Mouse (Mus musculus) midbrain, embryonic 11.5 days (tissue): Measurements from ENCODE around the gene Ssc4d. TPM values are rescaled to one million over a fixed set of nuclear protein-coding genes. Genes with fewer than 3 reads are reported as not detected.

Experiments
- ATAC-seq: fragments of 200-750 bp; cut with Nextera tagmentation; 2 replicates; pipeline ENCODE4 v1.8.0; 2017; ENCODE audit warnings: moderate TSS enrichment, moderate library complexity; ENCODE audit not compliant: low FRiP score
- DNase-seq: peaks from one replicate; pipeline ENCODE4 v3.0.0; 2015; ENCODE audit warnings: low spot score; ENCODE audit errors: missing footprints
- H3K27ac ChIP-seq: fragments of 300-500 bp; sonication (generic); 2 replicates; pipeline ENCODE4 v1.5.1; 2014; ENCODE audit warnings: low read depth, low read length
- H3K27me3 ChIP-seq: fragments of 300-500 bp; sonication (generic); 2 replicates; pipeline ENCODE4 v1.6.1; 2014; ENCODE audit warnings: mild to moderate bottlenecking, low read length, moderate library complexity, mixed read lengths; ENCODE audit not compliant: control insufficient read depth, insufficient read depth
- H3K36me3 ChIP-seq: fragments of 300-500 bp; sonication (generic); 2 replicates; pipeline ENCODE4 v1.6.1; 2014; ENCODE audit warnings: mild to moderate bottlenecking, low read length, moderate library complexity, mixed read lengths; ENCODE audit not compliant: control insufficient read depth, insufficient read depth
- H3K4me1 ChIP-seq: fragments of 300-500 bp; sonication (generic); 2 replicates; pipeline ENCODE4 v1.6.1; 2014; ENCODE audit warnings: low read length; ENCODE audit not compliant: control insufficient read depth, insufficient read depth
- H3K4me2 ChIP-seq: fragments of 300-500 bp; sonication (generic); 2 replicates; pipeline ENCODE4 v1.6.1; 2014; ENCODE audit warnings: mild to moderate bottlenecking, moderate library complexity
- H3K4me3 ChIP-seq: fragments of 300-500 bp; sonication (generic); 2 replicates; pipeline ENCODE4 v1.5.1; 2014; ENCODE audit warnings: low read depth, low read length
- H3K9ac ChIP-seq: fragments of 300-500 bp; sonication (generic); 2 replicates; pipeline ENCODE4 v1.6.1; 2014; ENCODE audit warnings: low read length
- H3K9me3 ChIP-seq: fragments of 300-500 bp; sonication (generic); 2 replicates; pipeline ENCODE4 v1.6.1; 2016; ENCODE audit warnings: low read length; ENCODE audit not compliant: control insufficient read depth
- WGBS: fragments of 180-500 bp; shearing (Covaris S2); extraction: QIAGEN DNeasy Blood & Tissue Kit; methylation state at CpG from one replicate; pipeline ENCODE4 v1.1.7; 2014; 5-methylcytosine and 5-hydroxymethylcytosine counted together
- polyA plus RNA-seq: library from polyadenylated mRNA; unstranded; fragments of >200 nt; fragmentation: Nextera tagmentation; extraction: Ambion mirVana; gene quantifications from 2 replicates; pipeline ENCODE4 v1.2.1, GENCODE M21; 2014

The Ssc4d gene
- polyA plus RNA-seq, 1 experiment from 2014 or later: 0.68 TPM

- WGBS: 93% methylated on average over 3 of the region's 3 CpGs
- no peak overlapping the region for H3K4me2 ChIP-seq
Observed at GRCm38 (mm10) chr5:135919902-135920301, 54.4 kb downstream of the Ssc4d start.

GRCm38 (mm10) chr5:135918593-135918992 lies 55.7 kb downstream of the Ssc4d start:
- H3K36me3 ChIP-seq: peaks cover 37% of the 10 kb centered on the region
- WGBS: 95% methylated on average over 5 of the region's 5 CpGs
- H3K4me1 ChIP-seq: no peaks in the 10 kb centered on the region
- no peak overlapping the region for H3K4me3 ChIP-seq
- ATAC-seq (no peak), DNase-seq (no peak)
- no peak overlapping the region for H3K9ac ChIP-seq
- no peak overlapping the region for H3K4me2 ChIP-seq
- H3K27ac ChIP-seq: no peak overlapping the region
- no peaks in the 10 kb centered on the region for H3K9me3 ChIP-seq
- H3K27me3 ChIP-seq: no peaks in the 10 kb centered on the region; the same call in 1 of the 2 replicates

More at GRCm38 (mm10) chr5:135919902-135920301, 54.4 kb downstream of the Ssc4d start:
- Histone ChIP-seq H3K9ac (no peak overlapping the region), H3K27me3 (no peaks in the 10 kb centered on the region; the same call in 1 of the 2 replicates), H3K9me3 (no peaks in the 10 kb centered on the region), H3K27ac (no peak overlapping the region), H3K36me3 (peaks cover 36% of the 10 kb centered on the region), H3K4me1 (no peaks in the 10 kb centered on the region), H3K4me3 (no peak overlapping the region)
- DNase-seq (no peak), ATAC-seq (no peak)

GRCm38 (mm10) chr5:135918059-135918437 lies 56.3 kb downstream of the Ssc4d start:
- Histone ChIP-seq H3K27me3 (no peaks in the 10 kb centered on the region; the same call in 1 of the 2 replicates), H3K9ac (no peak overlapping the region), H3K4me3 (no peak overlapping the region), H3K9me3 (no peaks in the 10 kb centered on the region), H3K27ac (no peak overlapping the region), H3K4me1 (no peaks in the 10 kb centered on the region), H3K36me3 (peaks cover 38% of the 10 kb centered on the region), H3K4me2 (no peak overlapping the region)
- 93% methylated on average over 5 of the region's 5 CpGs for WGBS
- DNase-seq (no peak), ATAC-seq (no peak)

- Histone ChIP-seq H3K9ac (no peak overlapping the region), H3K27me3 (no peaks in the 10 kb centered on the region; the same call in 1 of the 2 replicates), H3K4me3 (no peak overlapping the region), H3K27ac (no peak overlapping the region), H3K4me2 (no peak overlapping the region), H3K9me3 (no peaks in the 10 kb centered on the region), H3K4me1 (no peaks in the 10 kb centered on the region), H3K36me3 (peaks cover 36% of the 10 kb centered on the region)
- DNase-seq (peak; percentile 69), ATAC-seq (no peak)
- WGBS: 92% methylated on average over 8 of the region's 8 CpGs
Observed at GRCm38 (mm10) chr5:135917327-135918058, 56.8 kb downstream of the Ssc4d start.

- Histone ChIP-seq H3K36me3 (peaks cover 30% of the 10 kb centered on the region), H3K4me1 (no peaks in the 10 kb centered on the region)
- WGBS: 96% methylated on average over 3 of the region's 3 CpGs
Observed at GRCm38 (mm10) chr5:135916601-135917000, 57.7 kb downstream of the Ssc4d start.

GRCm38 (mm10) chr5:135916051-135916565 lies 58.2 kb downstream of the Ssc4d start:
- ATAC-seq (no peak), DNase-seq (peak; percentile 41)
- H3K9me3 ChIP-seq: no peaks in the 10 kb centered on the region
- no peak overlapping the region for H3K9ac ChIP-seq
- H3K36me3 ChIP-seq: peaks cover 35% of the 10 kb centered on the region
- no peak overlapping the region for H3K4me3 ChIP-seq
- H3K4me1 ChIP-seq: no peaks in the 10 kb centered on the region
- no peak overlapping the region for H3K27ac ChIP-seq
- H3K4me2 ChIP-seq: no peak overlapping the region
- whole genome bisulfite sequencing: 87% methylated on average over 6 of the region's 6 CpGs
- H3K27me3 ChIP-seq: no peaks in the 10 kb centered on the region; the same call in 1 of the 2 replicates

More at GRCm38 (mm10) chr5:135916601-135917000, 57.7 kb downstream of the Ssc4d start:
- H3K4me2 ChIP-seq: no peak overlapping the region
- no peak overlapping the region for H3K4me3 ChIP-seq
- no peaks in the 10 kb centered on the region; the same call in 1 of the 2 replicates for H3K27me3 ChIP-seq
- no peak overlapping the region for H3K27ac ChIP-seq
- ATAC-seq (no peak), DNase-seq (peak; percentile 64)
- H3K9ac ChIP-seq: no peak overlapping the region
- H3K9me3 ChIP-seq: no peaks in the 10 kb centered on the region

- H3K4me3 ChIP-seq: no peak overlapping the region
- no peak overlapping the region for H3K9ac ChIP-seq
- no peaks in the 10 kb centered on the region; the same call in 1 of the 2 replicates for H3K27me3 ChIP-seq
- ATAC-seq: no peak
- peaks cover 40% of the 10 kb centered on the region for H3K36me3 ChIP-seq
- WGBS: 96% methylated on average over 6 of the region's 6 CpGs
- no peak overlapping the region for H3K27ac ChIP-seq
- H3K4me1 ChIP-seq: no peaks in the 10 kb centered on the region
- H3K9me3 ChIP-seq: no peaks in the 10 kb centered on the region
- no peak for DNase-seq
- no peak overlapping the region for H3K4me2 ChIP-seq
Observed at GRCm38 (mm10) chr5:135914156-135914555, 60.2 kb downstream of the Ssc4d start.

- Histone ChIP-seq H3K4me1 (no peaks in the 10 kb centered on the region), H3K9ac (no peak overlapping the region), H3K36me3 (peaks cover 38% of the 10 kb centered on the region), H3K4me2 (no peak overlapping the region), H3K4me3 (no peak overlapping the region), H3K27ac (no peak overlapping the region), H3K27me3 (no peaks in the 10 kb centered on the region), H3K9me3 (no peaks in the 10 kb centered on the region)
- ATAC-seq (no peak), DNase-seq (no peak)
- WGBS: 85% methylated on average over 5 of the region's 5 CpGs
Observed at GRCm38 (mm10) chr5:135913201-135913600, 61.1 kb downstream of the Ssc4d start.

GRCm38 (mm10) chr5:135911633-135912220 lies 62.6 kb downstream of the Ssc4d start:
- peaks cover 30% of the 10 kb centered on the region for H3K36me3 ChIP-seq
- no peak overlapping the region for H3K9ac ChIP-seq
- 90% methylated on average over 11 of the region's 11 CpGs for WGBS
- DNase-seq: peak; percentile 37
- no peak overlapping the region for H3K4me3 ChIP-seq
- H3K4me2 ChIP-seq: no peak overlapping the region
- H3K27me3 ChIP-seq: no peaks in the 10 kb centered on the region
- no peak for ATAC-seq
- no peaks in the 10 kb centered on the region for H3K4me1 ChIP-seq
- H3K27ac ChIP-seq: no peak overlapping the region
- H3K9me3 ChIP-seq: no peaks in the 10 kb centered on the region
